Mouse (Mus musculus): Measurements from ENCODE around the gene Sept9. TPM values are rescaled to one million over a fixed set of nuclear protein-coding genes. Genes with fewer than 3 reads are reported as not detected.

Gene Sept9
- polyA plus RNA-seq, 1 experiment from 2014 or later: 52.5 TPM

GRCm38 (mm10) chr11:117259178-117259960 is 59.9 kb downstream of the Sept9 start:
- 71% methylated on average over 9 of the region's 9 CpGs for WGBS
- H3K27me3 ChIP-seq (replicated peaks; ENCODE audit: insufficient read depth, low read length): no peaks in the 10 kb centered on the region
- DNase-seq (ENCODE audit: low spot score) (peak; percentile 36), ATAC-seq (peak; percentile 58)
- no peak overlapping the region for H3K27ac ChIP-seq (ENCODE audit: low read length)
- H3K4me1 ChIP-seq (ENCODE audit: insufficient read depth, low read depth, low read length): no peaks in the 10 kb centered on the region
- no peaks in the 10 kb centered on the region for H3K9me3 ChIP-seq (ENCODE audit: low read length)
- no peak overlapping the region for H3K9ac ChIP-seq (replicated peaks; ENCODE audit: low read depth)
- H3K4me2 ChIP-seq (replicated peaks; ENCODE audit: low read depth, low read length): no peak overlapping the region
- H3K4me3 ChIP-seq (ENCODE audit: low read depth, low read length): no peak overlapping the region
- no peak for TF ChIP-seq CTCF (IDR thresholded peaks at IDR 0.05)
- no peak for TF ChIP-seq EP300 (IDR thresholded peaks at IDR 0.05)
- no peaks in the 10 kb centered on the region for H3K36me3 ChIP-seq (ENCODE audit: insufficient read depth, low read length)

GRCm38 (mm10) chr11:117260631-117261030 is 61.2 kb downstream of the Sept9 start:
- Histone ChIP-seq H3K4me1 (ENCODE audit: insufficient read depth, low read depth, low read length) (no peaks in the 10 kb centered on the region), H3K36me3 (ENCODE audit: insufficient read depth, low read length) (no peaks in the 10 kb centered on the region), H3K4me2 (replicated peaks; ENCODE audit: low read depth, low read length) (no peak overlapping the region), H3K9ac (replicated peaks; ENCODE audit: low read depth) (no peak overlapping the region), H3K27ac (ENCODE audit: low read length) (no peak overlapping the region), H3K4me3 (ENCODE audit: low read depth, low read length) (no peak overlapping the region), H3K27me3 (replicated peaks; ENCODE audit: insufficient read depth, low read length) (no peaks in the 10 kb centered on the region), H3K9me3 (ENCODE audit: low read length) (no peaks in the 10 kb centered on the region)
- ATAC-seq (no peak), DNase-seq (ENCODE audit: low spot score) (no peak)
- TF ChIP-seq CTCF (IDR thresholded peaks at IDR 0.05) (no peak), EP300 (IDR thresholded peaks at IDR 0.05) (no peak)
- 63% methylated on average over 9 of the region's 9 CpGs for WGBS

- Histone ChIP-seq H3K9me3 (ENCODE audit: low read length) (no peaks in the 10 kb centered on the region), H3K4me2 (replicated peaks; ENCODE audit: low read depth, low read length) (no peak overlapping the region), H3K9ac (replicated peaks; ENCODE audit: low read depth) (no peak overlapping the region), H3K4me1 (ENCODE audit: insufficient read depth, low read depth, low read length) (peaks cover 7% of the 10 kb centered on the region), H3K36me3 (ENCODE audit: insufficient read depth, low read length) (no peaks in the 10 kb centered on the region), H3K27me3 (replicated peaks; ENCODE audit: insufficient read depth, low read length) (no peaks in the 10 kb centered on the region), H3K27ac (ENCODE audit: low read length) (peak overlapping the region; percentile 38; the same call in 1 of the 2 replicates), H3K4me3 (ENCODE audit: low read depth, low read length) (no peak overlapping the region)
- ATAC-seq: no peak
- TF ChIP-seq EP300 (IDR thresholded peaks at IDR 0.05) (no peak), CTCF (IDR thresholded peaks at IDR 0.05) (no peak)
- 54% methylated on average over 9 of the region's 9 CpGs for WGBS
- DNase-seq (ENCODE audit: low spot score): no peak
These were observed 63.8 kb downstream of the Sept9 start for GRCm38 (mm10) chr11:117263096-117263808.

- no peak for ATAC-seq
These were observed 64.9 kb downstream of the Sept9 start for GRCm38 (mm10) chr11:117264162-117265021.

GRCm38 (mm10) chr11:117265270-117265980 is 66.0 kb downstream of the Sept9 start:
- TF ChIP-seq CTCF (IDR thresholded peaks at IDR 0.05): peak; percentile 61
- TF ChIP-seq EP300 (IDR thresholded peaks at IDR 0.05): no peak; the same call in 1 of the 2 replicates
- peak overlapping the region; percentile 60 for H3K4me3 ChIP-seq (ENCODE audit: low read depth, low read length)
- H3K27ac ChIP-seq (ENCODE audit: low read length): peak overlapping the region; percentile 88
- DNase-seq (ENCODE audit: low spot score) (peak; percentile 78), ATAC-seq (peak; percentile 63)
- H3K36me3 ChIP-seq (ENCODE audit: insufficient read depth, low read length): no peaks in the 10 kb centered on the region
- peaks cover 16% of the 10 kb centered on the region for H3K4me1 ChIP-seq (ENCODE audit: insufficient read depth, low read depth, low read length)
- WGBS: 6% methylated on average over 18 of the region's 18 CpGs
- no peak overlapping the region for H3K9ac ChIP-seq (replicated peaks; ENCODE audit: low read depth)
- no peaks in the 10 kb centered on the region for H3K27me3 ChIP-seq (replicated peaks; ENCODE audit: insufficient read depth, low read length)
- H3K4me2 ChIP-seq (replicated peaks; ENCODE audit: low read depth, low read length): peak overlapping the region; percentile 77
- H3K9me3 ChIP-seq (ENCODE audit: low read length): no peaks in the 10 kb centered on the region

More at GRCm38 (mm10) chr11:117264162-117265021, 64.9 kb downstream of the Sept9 start:
- WGBS: 47% methylated on average over 13 of the region's 13 CpGs
- Histone ChIP-seq H3K4me3 (ENCODE audit: low read depth, low read length) (no peak overlapping the region), H3K4me2 (replicated peaks; ENCODE audit: low read depth, low read length) (no peak overlapping the region), H3K36me3 (ENCODE audit: insufficient read depth, low read length) (no peaks in the 10 kb centered on the region), H3K27me3 (replicated peaks; ENCODE audit: insufficient read depth, low read length) (no peaks in the 10 kb centered on the region), H3K4me1 (ENCODE audit: insufficient read depth, low read depth, low read length) (peaks cover 16% of the 10 kb centered on the region), H3K9me3 (ENCODE audit: low read length) (no peaks in the 10 kb centered on the region), H3K9ac (replicated peaks; ENCODE audit: low read depth) (no peak overlapping the region), H3K27ac (ENCODE audit: low read length) (peak overlapping the region; percentile 88)
- TF ChIP-seq EP300 (IDR thresholded peaks at IDR 0.05): no peak
- TF ChIP-seq CTCF (IDR thresholded peaks at IDR 0.05): no peak
- DNase-seq (ENCODE audit: low spot score): peak; percentile 62
